Mouse (Mus musculus): ENCODE results near the gene Socs2. TPM values are rescaled to one million over a fixed set of nuclear protein-coding genes. Genes with fewer than 3 reads are reported as not detected.

Socs2 gene
- polyA plus RNA-seq, 1 experiment from 2014 or later, result 39.6 TPM

- H3K27me3 ChIP-seq (ENCODE audit: insufficient read depth, poor library complexity, severe bottlenecking), result peaks cover 21% of the 10 kb centered on the region
Observed at GRCm38 (mm10) chr10:95417496-95418236, 686 bp upstream of the Socs2 start.

GRCm38 (mm10) chr10:95416361-95416684 lies 657 bp downstream of the Socs2 start:
- Histone ChIP-seq H3K4me1 (peaks cover 29% of the 10 kb centered on the region), H3K27ac (peak overlapping the region; percentile 89), H3K27me3 (ENCODE audit: insufficient read depth, poor library complexity, severe bottlenecking) (peaks cover 20% of the 10 kb centered on the region), H3K9me3 (no peaks in the 10 kb centered on the region), H3K36me3 (no peaks in the 10 kb centered on the region), H3K4me3 (peak overlapping the region; percentile 79)
- under 1% methylated on average over 32 of the region's 34 CpGs for WGBS
- no peak for DNase-seq (ENCODE audit: low spot score)

More at GRCm38 (mm10) chr10:95417496-95418236, 686 bp upstream of the Socs2 start:
- peak; percentile 85 for DNase-seq (ENCODE audit: low spot score)
- Histone ChIP-seq H3K4me3 (peak overlapping the region; percentile 79), H3K4me1 (peaks cover 29% of the 10 kb centered on the region), H3K9me3 (no peaks in the 10 kb centered on the region), H3K27ac (peak overlapping the region; percentile 89), H3K36me3 (no peaks in the 10 kb centered on the region)
- under 1% methylated on average over 25 of the region's 25 CpGs for WGBS

GRCm38 (mm10) chr10:95415533-95416360 lies 1.2 kb downstream of the Socs2 start:
- H3K4me3 ChIP-seq, result peak overlapping the region; percentile 79
- H3K27me3 ChIP-seq (ENCODE audit: insufficient read depth, poor library complexity, severe bottlenecking), result peaks cover 20% of the 10 kb centered on the region
- under 1% methylated on average over 64 of the region's 65 CpGs for WGBS
- H3K27ac ChIP-seq, result peak overlapping the region; percentile 89
- peaks cover 29% of the 10 kb centered on the region for H3K4me1 ChIP-seq
- 0 out of 2 replicates have a peak, but pooled peaks cover 4% of the 10 kb centered on the region for H3K36me3 ChIP-seq
- DNase-seq (ENCODE audit: low spot score), result peak; percentile 80
- no peaks in the 10 kb centered on the region for H3K9me3 ChIP-seq

GRCm38 (mm10) chr10:95415159-95415532 lies 1.8 kb downstream of the Socs2 start:
- Histone ChIP-seq H3K9me3 (no peaks in the 10 kb centered on the region), H3K27ac (peak overlapping the region; percentile 89), H3K4me1 (peaks cover 29% of the 10 kb centered on the region), H3K4me3 (peak overlapping the region; percentile 79), H3K27me3 (ENCODE audit: insufficient read depth, poor library complexity, severe bottlenecking) (peaks cover 16% of the 10 kb centered on the region), H3K36me3 (0 out of 2 replicates have a peak, but pooled peaks cover 4% of the 10 kb centered on the region)
- DNase-seq (ENCODE audit: low spot score), result no peak
- whole genome bisulfite sequencing, result under 1% methylated on average over 15 of the region's 15 CpGs

GRCm38 (mm10) chr10:95414316-95415158 lies 2.4 kb downstream of the Socs2 start:
- Histone ChIP-seq H3K27me3 (ENCODE audit: insufficient read depth, poor library complexity, severe bottlenecking) (peaks cover 12% of the 10 kb centered on the region), H3K4me1 (peaks cover 29% of the 10 kb centered on the region), H3K4me3 (peak overlapping the region; percentile 79), H3K36me3 (0 out of 2 replicates have a peak, but pooled peaks cover 4% of the 10 kb centered on the region), H3K9me3 (no peaks in the 10 kb centered on the region), H3K27ac (peak overlapping the region; percentile 89)
- under 1% methylated on average over 65 of the region's 65 CpGs for WGBS
- peak; percentile 81 for DNase-seq (ENCODE audit: low spot score)

- Histone ChIP-seq H3K4me1 (peaks cover 20% of the 10 kb centered on the region), H3K9me3 (no peaks in the 10 kb centered on the region), H3K36me3 (0 out of 2 replicates have a peak, but pooled peaks cover 4% of the 10 kb centered on the region), H3K4me3 (no peak overlapping the region), H3K27me3 (ENCODE audit: insufficient read depth, poor library complexity, severe bottlenecking) (0 out of 2 replicates have a peak, but pooled peaks cover 4% of the 10 kb centered on the region), H3K27ac (no peak overlapping the region)
- 89% methylated on average over 9 of the region's 9 CpGs for WGBS
- DNase-seq (ENCODE audit: low spot score), result no peak
Observed at GRCm38 (mm10) chr10:95411139-95411538, 5.8 kb downstream of the Socs2 start.

GRCm38 (mm10) chr10:95410709-95411108 lies 6.3 kb downstream of the Socs2 start:
- Histone ChIP-seq H3K4me1 (peaks cover 16% of the 10 kb centered on the region), H3K27ac (no peak overlapping the region), H3K9me3 (no peaks in the 10 kb centered on the region), H3K36me3 (0 out of 2 replicates have a peak, but pooled peaks cover 4% of the 10 kb centered on the region), H3K27me3 (ENCODE audit: insufficient read depth, poor library complexity, severe bottlenecking) (0 out of 2 replicates have a peak, but pooled peaks cover 4% of the 10 kb centered on the region), H3K4me3 (no peak overlapping the region)
- DNase-seq (ENCODE audit: low spot score), result no peak
- WGBS, result 88% methylated on average over 7 of the region's 7 CpGs

GRCm38 (mm10) chr10:95410209-95410608 lies 6.8 kb downstream of the Socs2 start:
- Histone ChIP-seq H3K27me3 (ENCODE audit: insufficient read depth, poor library complexity, severe bottlenecking) (0 out of 2 replicates have a peak, but pooled peaks cover 4% of the 10 kb centered on the region), H3K27ac (no peak overlapping the region), H3K4me1 (peaks cover 13% of the 10 kb centered on the region), H3K36me3 (0 out of 2 replicates have a peak, but pooled peaks cover 4% of the 10 kb centered on the region), H3K9me3 (no peaks in the 10 kb centered on the region), H3K4me3 (no peak overlapping the region)
- WGBS, result 87% methylated on average over 4 of the region's 4 CpGs
- no peak for DNase-seq (ENCODE audit: low spot score)

- Histone ChIP-seq H3K9me3 (no peaks in the 10 kb centered on the region), H3K4me3 (no peak overlapping the region), H3K27ac (no peak overlapping the region), H3K36me3 (0 out of 2 replicates have a peak, but pooled peaks cover 4% of the 10 kb centered on the region), H3K4me1 (peaks cover 11% of the 10 kb centered on the region), H3K27me3 (ENCODE audit: insufficient read depth, poor library complexity, severe bottlenecking) (0 out of 2 replicates have a peak, but pooled peaks cover under 1% of the 10 kb centered on the region)
- 74% methylated on average over 7 of the region's 7 CpGs for WGBS
- no peak for DNase-seq (ENCODE audit: low spot score)
Observed at GRCm38 (mm10) chr10:95409149-95409548, 7.8 kb downstream of the Socs2 start.

- H3K4me1 ChIP-seq, result 0 out of 2 replicates have a peak, but pooled peaks cover 6% of the 10 kb centered on the region
- H3K27ac ChIP-seq, result no peak overlapping the region
- no peaks in the 10 kb centered on the region for H3K27me3 ChIP-seq (ENCODE audit: insufficient read depth, poor library complexity, severe bottlenecking)
- 78% methylated on average over 9 of the region's 9 CpGs for WGBS
- H3K36me3 ChIP-seq, result 0 out of 2 replicates have a peak, but pooled peaks cover 4% of the 10 kb centered on the region
- H3K4me3 ChIP-seq, result no peak overlapping the region
- no peak for DNase-seq (ENCODE audit: low spot score)
- no peaks in the 10 kb centered on the region for H3K9me3 ChIP-seq
Observed at GRCm38 (mm10) chr10:95408487-95408886, 8.5 kb downstream of the Socs2 start.

- Histone ChIP-seq H3K36me3 (0 out of 2 replicates have a peak, but pooled peaks cover 4% of the 10 kb centered on the region), H3K27ac (no peak overlapping the region), H3K4me1 (0 out of 2 replicates have a peak, but pooled peaks cover 6% of the 10 kb centered on the region), H3K27me3 (ENCODE audit: insufficient read depth, poor library complexity, severe bottlenecking) (no peaks in the 10 kb centered on the region), H3K9me3 (no peaks in the 10 kb centered on the region), H3K4me3 (no peak overlapping the region)
- no peak for DNase-seq (ENCODE audit: low spot score)
- 78% methylated on average over 12 of the region's 12 CpGs for WGBS
Observed at GRCm38 (mm10) chr10:95407541-95408160, 9.3 kb downstream of the Socs2 start.

- H3K4me1 ChIP-seq, result 0 out of 2 replicates have a peak, but pooled peaks cover 6% of the 10 kb centered on the region
- H3K27me3 ChIP-seq (ENCODE audit: insufficient read depth, poor library complexity, severe bottlenecking), result no peaks in the 10 kb centered on the region
- no peak overlapping the region for H3K4me3 ChIP-seq
- no peak for DNase-seq (ENCODE audit: low spot score)
- WGBS, result 84% methylated on average over 2 of the region's 2 CpGs
- H3K27ac ChIP-seq, result no peak overlapping the region
- no peaks in the 10 kb centered on the region for H3K9me3 ChIP-seq
- no peaks in the 10 kb centered on the region for H3K36me3 ChIP-seq
Observed at GRCm38 (mm10) chr10:95404774-95405173, 12.2 kb downstream of the Socs2 start.

All from heart, embryonic 10.5 days (tissue).